Mouse (Mus musculus): ENCODE data around the gene Slit3. TPM values are rescaled to one million over a fixed set of nuclear protein-coding genes. Genes with fewer than 3 reads are reported as not detected.
A peak's percentile ranks its signal among the peaks of the same experiment; 100 is the strongest.

Slit3 gene
- polyA plus RNA-seq, 1 experiment from 2014 or later, result 54.1 TPM

GRCm38 (mm10) chr11:35270396-35270795 lies 149.4 kb downstream of the Slit3 start:
- no peaks in the 10 kb centered on the region for H3K9me3 ChIP-seq
- no peaks in the 10 kb centered on the region for H3K36me3 ChIP-seq
- no peaks in the 10 kb centered on the region for H3K27me3 ChIP-seq (ENCODE audit: insufficient read depth, poor library complexity, severe bottlenecking)
- no peak for DNase-seq (ENCODE audit: low spot score)
- no peak overlapping the region for H3K4me3 ChIP-seq
- 0 out of 2 replicates have a peak overlapping the region, but pooled peaks have one; percentile 40 for H3K27ac ChIP-seq
- 88% methylated on average over 9 of the region's 9 CpGs for WGBS
- peaks cover 40% of the 10 kb centered on the region for H3K4me1 ChIP-seq (replicated peaks)

DNA sequence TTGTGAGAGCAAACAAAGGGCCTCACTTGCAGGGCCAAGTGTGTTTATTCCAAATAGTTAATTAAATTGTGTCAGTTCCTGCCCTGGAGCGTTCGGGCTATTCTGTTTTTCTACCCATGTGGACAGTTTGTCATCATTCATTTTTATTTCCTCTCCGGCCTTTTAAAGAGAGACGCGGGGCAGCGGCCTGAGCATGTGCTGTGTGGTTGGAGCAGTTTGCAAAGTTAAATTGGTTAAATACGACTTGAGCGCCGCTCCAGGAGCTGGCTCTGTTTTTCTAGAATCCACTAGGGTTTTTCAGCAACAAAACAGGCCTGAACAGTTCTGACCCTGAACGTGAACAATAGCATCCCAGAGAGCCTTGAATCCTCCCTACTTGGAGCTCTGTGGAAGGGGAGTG lies 152.4 kb downstream of the Slit3 start:
- H3K36me3 ChIP-seq, result no peaks in the 10 kb centered on the region
- H3K4me3 ChIP-seq, result no peak overlapping the region
- H3K27ac ChIP-seq, result peak overlapping the region; percentile 16; the same call in 1 of the 2 replicates
- 67% methylated on average over 10 of the region's 10 CpGs for WGBS
- no peaks in the 10 kb centered on the region for H3K9me3 ChIP-seq
- DNase-seq (ENCODE audit: low spot score), result no peak
- H3K4me1 ChIP-seq (replicated peaks), result peaks cover 50% of the 10 kb centered on the region
- H3K27me3 ChIP-seq (ENCODE audit: insufficient read depth, poor library complexity, severe bottlenecking), result no peaks in the 10 kb centered on the region

GRCm38 (mm10) chr11:35274036-35274435 lies 153.0 kb downstream of the Slit3 start:
- H3K4me1 ChIP-seq (replicated peaks), result peaks cover 50% of the 10 kb centered on the region
- DNase-seq (ENCODE audit: low spot score), result no peak
- H3K4me3 ChIP-seq, result no peak overlapping the region
- no peaks in the 10 kb centered on the region for H3K36me3 ChIP-seq
- H3K27ac ChIP-seq, result no peak overlapping the region
- no peaks in the 10 kb centered on the region for H3K27me3 ChIP-seq (ENCODE audit: insufficient read depth, poor library complexity, severe bottlenecking)
- 93% methylated on average over 3 of the region's 3 CpGs for WGBS
- H3K9me3 ChIP-seq, result no peaks in the 10 kb centered on the region

DNA sequence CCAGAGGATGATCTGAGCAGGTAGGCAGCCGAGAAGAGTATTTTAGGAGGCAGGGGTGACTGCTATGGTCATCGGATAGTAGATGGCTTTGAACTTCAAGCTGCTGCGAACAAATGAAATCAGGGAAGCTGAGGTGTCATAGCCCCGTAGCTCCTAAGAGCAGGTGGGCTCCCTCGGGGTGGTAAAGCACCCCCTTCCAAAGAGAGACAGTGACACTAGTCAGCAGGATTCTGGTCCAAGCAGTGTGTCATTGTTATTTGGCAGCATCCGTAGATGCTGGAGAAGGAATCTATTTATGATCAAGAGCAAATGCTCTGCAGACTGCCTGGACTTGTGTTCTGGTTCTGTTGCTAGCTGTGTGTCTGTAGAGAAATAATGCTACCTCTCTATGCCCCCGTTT lies 154.3 kb downstream of the Slit3 start:
- Histone ChIP-seq H3K36me3 (no peaks in the 10 kb centered on the region), H3K4me1 (replicated peaks) (peaks cover 42% of the 10 kb centered on the region), H3K9me3 (no peaks in the 10 kb centered on the region), H3K27me3 (ENCODE audit: insufficient read depth, poor library complexity, severe bottlenecking) (no peaks in the 10 kb centered on the region), H3K4me3 (no peak overlapping the region), H3K27ac (no peak overlapping the region)
- WGBS, result 91% methylated on average over 7 of the region's 7 CpGs
- DNase-seq (ENCODE audit: low spot score), result no peak

GRCm38 (mm10) chr11:35276001-35276400 lies 155.0 kb downstream of the Slit3 start:
- Histone ChIP-seq H3K27ac (no peak overlapping the region), H3K36me3 (no peaks in the 10 kb centered on the region), H3K9me3 (no peaks in the 10 kb centered on the region), H3K4me1 (replicated peaks) (peaks cover 35% of the 10 kb centered on the region), H3K4me3 (no peak overlapping the region), H3K27me3 (ENCODE audit: insufficient read depth, poor library complexity, severe bottlenecking) (no peaks in the 10 kb centered on the region)
- WGBS, result 88% methylated on average over 11 of the region's 11 CpGs
- no peak for DNase-seq (ENCODE audit: low spot score)

- no peak for DNase-seq (ENCODE audit: low spot score)
- Histone ChIP-seq H3K4me1 (replicated peaks) (peaks cover 43% of the 10 kb centered on the region), H3K27me3 (ENCODE audit: insufficient read depth, poor library complexity, severe bottlenecking) (no peaks in the 10 kb centered on the region), H3K36me3 (no peaks in the 10 kb centered on the region), H3K4me3 (no peak overlapping the region), H3K9me3 (no peaks in the 10 kb centered on the region), H3K27ac (peak overlapping the region; percentile 16; the same call in 1 of the 2 replicates)
- WGBS, result 83% methylated on average over 16 of the region's 16 CpGs
These were observed 157.2 kb downstream of the Slit3 start for GRCm38 (mm10) chr11:35278128-35278769.

DNA sequence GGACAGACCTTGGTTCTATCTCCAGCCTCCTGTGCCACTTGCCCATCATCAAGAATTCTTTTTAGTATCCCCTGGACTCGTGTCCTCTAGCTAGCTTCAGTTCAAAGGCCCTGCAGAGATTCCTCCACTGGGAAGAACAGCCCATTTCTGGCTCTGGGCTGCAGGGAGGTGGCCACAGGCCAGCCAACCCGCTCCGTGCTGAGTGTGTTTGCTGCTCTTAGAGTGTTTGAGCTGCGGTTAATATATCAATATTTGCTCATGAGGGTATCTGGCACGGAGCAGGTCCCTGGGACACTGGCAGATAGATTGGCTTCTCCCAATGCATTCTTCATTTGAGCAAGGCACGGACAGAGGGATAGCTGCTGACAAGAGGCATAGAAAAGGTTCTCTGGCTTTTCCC lies 159.8 kb downstream of the Slit3 start:
- peaks cover 49% of the 10 kb centered on the region for H3K4me1 ChIP-seq (replicated peaks)
- 88% methylated on average over 6 of the region's 6 CpGs for WGBS
- no peak overlapping the region for H3K27ac ChIP-seq
- H3K4me3 ChIP-seq, result no peak overlapping the region
- no peaks in the 10 kb centered on the region for H3K27me3 ChIP-seq (ENCODE audit: insufficient read depth, poor library complexity, severe bottlenecking)
- no peaks in the 10 kb centered on the region for H3K9me3 ChIP-seq
- no peaks in the 10 kb centered on the region for H3K36me3 ChIP-seq
- DNase-seq (ENCODE audit: low spot score), result no peak

- Histone ChIP-seq H3K4me1 (replicated peaks) (peaks cover 38% of the 10 kb centered on the region), H3K36me3 (no peaks in the 10 kb centered on the region), H3K4me3 (no peak overlapping the region), H3K9me3 (no peaks in the 10 kb centered on the region), H3K27ac (peak overlapping the region; percentile 83), H3K27me3 (ENCODE audit: insufficient read depth, poor library complexity, severe bottlenecking) (no peaks in the 10 kb centered on the region)
- DNase-seq (ENCODE audit: low spot score), result no peak
- WGBS, result 76% methylated on average over 5 of the region's 5 CpGs
These were observed 161.1 kb downstream of the Slit3 start for GRCm38 (mm10) chr11:35282001-35282632.

- WGBS, result 14% methylated on average over 12 of the region's 12 CpGs
- peak; percentile 51 for DNase-seq (ENCODE audit: low spot score)
- no peaks in the 10 kb centered on the region for H3K36me3 ChIP-seq
- peak overlapping the region; percentile 23 for H3K4me3 ChIP-seq
- H3K27me3 ChIP-seq (ENCODE audit: insufficient read depth, poor library complexity, severe bottlenecking), result no peaks in the 10 kb centered on the region
- no peaks in the 10 kb centered on the region for H3K9me3 ChIP-seq
- peak overlapping the region; percentile 83 for H3K27ac ChIP-seq
- H3K4me1 ChIP-seq (replicated peaks), result peaks cover 36% of the 10 kb centered on the region
These were observed 162.0 kb downstream of the Slit3 start for GRCm38 (mm10) chr11:35282825-35283571.

- H3K27me3 ChIP-seq (ENCODE audit: insufficient read depth, poor library complexity, severe bottlenecking), result no peaks in the 10 kb centered on the region
- peak overlapping the region; percentile 83 for H3K27ac ChIP-seq
- H3K4me1 ChIP-seq (replicated peaks), result peaks cover 30% of the 10 kb centered on the region
- H3K9me3 ChIP-seq, result no peaks in the 10 kb centered on the region
- DNase-seq (ENCODE audit: low spot score), result no peak
- 39% methylated on average over 3 of the region's 3 CpGs for WGBS
- no peaks in the 10 kb centered on the region for H3K36me3 ChIP-seq
- no peak overlapping the region for H3K4me3 ChIP-seq
These were observed 162.7 kb downstream of the Slit3 start for GRCm38 (mm10) chr11:35283767-35284166.

- Histone ChIP-seq H3K36me3 (no peaks in the 10 kb centered on the region), H3K27ac (no peak overlapping the region), H3K9me3 (no peaks in the 10 kb centered on the region), H3K27me3 (ENCODE audit: insufficient read depth, poor library complexity, severe bottlenecking) (no peaks in the 10 kb centered on the region), H3K4me3 (no peak overlapping the region), H3K4me1 (replicated peaks) (peaks cover 26% of the 10 kb centered on the region)
- no peak for DNase-seq (ENCODE audit: low spot score)
- WGBS, result 85% methylated on average over 13 of the region's 13 CpGs
These were observed 165.8 kb downstream of the Slit3 start for GRCm38 (mm10) chr11:35286578-35287390.

GRCm38 (mm10) chr11:35288056-35288455 lies 167.0 kb downstream of the Slit3 start:
- H3K9me3 ChIP-seq, result no peaks in the 10 kb centered on the region
- H3K4me1 ChIP-seq (replicated peaks), result peaks cover 17% of the 10 kb centered on the region
- no peaks in the 10 kb centered on the region for H3K36me3 ChIP-seq
- H3K27ac ChIP-seq, result no peak overlapping the region
- no peak for DNase-seq (ENCODE audit: low spot score)
- 93% methylated on average over 7 of the region's 7 CpGs for WGBS
- H3K27me3 ChIP-seq (ENCODE audit: insufficient read depth, poor library complexity, severe bottlenecking), result no peaks in the 10 kb centered on the region
- H3K4me3 ChIP-seq, result no peak overlapping the region

Data from hindbrain, embryonic 10.5 days (tissue).